Mouse (Mus musculus): ENCODE data around the gene Sult2b1. TPM values are rescaled to one million over a fixed set of nuclear protein-coding genes. Genes with fewer than 3 reads are reported as not detected.

Gene Sult2b1
- polyA plus RNA-seq, 1 experiment from 2014 or later = 9.7 TPM

DNA sequence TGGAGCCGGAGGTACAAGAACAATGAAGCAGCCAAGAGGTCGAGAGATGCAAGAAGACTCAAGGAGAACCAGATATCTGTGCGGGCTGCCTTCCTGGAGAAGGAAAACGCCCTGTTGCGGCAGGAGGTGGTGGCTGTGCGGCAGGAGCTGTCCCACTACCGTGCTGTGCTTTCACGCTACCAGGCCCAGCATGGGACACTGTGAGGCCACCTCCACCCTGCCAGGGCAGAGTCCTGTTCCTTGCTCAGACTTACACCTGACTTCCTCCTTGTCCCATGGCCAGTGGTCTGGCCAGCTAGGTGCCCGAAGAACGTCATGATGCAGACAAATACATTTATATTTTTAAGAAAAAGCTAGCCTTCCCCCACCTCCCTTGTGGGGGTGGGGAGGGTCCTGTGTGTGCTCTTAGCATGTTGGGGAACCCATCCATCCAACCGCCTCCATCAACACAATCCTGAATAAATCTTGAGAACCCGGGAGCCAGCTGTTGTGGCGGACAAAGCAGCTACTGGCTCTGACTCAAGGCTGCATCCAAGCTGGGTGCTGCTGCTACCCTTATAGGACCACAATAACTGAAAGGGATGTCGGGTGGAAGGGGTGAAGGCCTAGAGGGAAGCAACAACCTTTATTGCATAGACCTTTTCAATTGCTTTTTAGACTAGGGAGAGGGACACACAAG lies 74.7 kb downstream of the Sult2b1 start:
- Histone ChIP-seq H3K27me3 (ENCODE audit: control insufficient read depth, insufficient read depth, low read length) (no peaks in the 10 kb centered on the region; the same call in 1 of the 2 replicates), H3K4me3 (ENCODE audit: low read depth, low read length) (no peak overlapping the region), H3K4me1 (ENCODE audit: control insufficient read depth, insufficient read depth, low read length) (peaks cover 40% of the 10 kb centered on the region), H3K9me3 (ENCODE audit: control insufficient read depth, low read length) (no peaks in the 10 kb centered on the region), H3K36me3 (ENCODE audit: control insufficient read depth, insufficient read depth, low read length) (peaks cover 31% of the 10 kb centered on the region), H3K4me2 (ENCODE audit: low read depth, low read length) (no peak overlapping the region), H3K9ac (replicated peaks; ENCODE audit: low read depth, low read length) (no peak overlapping the region), H3K27ac (ENCODE audit: low read depth, low read length) (no peak overlapping the region)
- ATAC-seq (ENCODE audit: low read depth) = no peak
- WGBS = 70% methylated on average over 14 of the region's 14 CpGs

GRCm38 (mm10) chr7:45709036-45709435 lies 75.4 kb downstream of the Sult2b1 start:
- peaks cover 34% of the 10 kb centered on the region for H3K4me1 ChIP-seq (ENCODE audit: control insufficient read depth, insufficient read depth, low read length)
- H3K9me3 ChIP-seq (ENCODE audit: control insufficient read depth, low read length) = no peaks in the 10 kb centered on the region
- no peak overlapping the region for H3K4me3 ChIP-seq (ENCODE audit: low read depth, low read length)
- peaks cover 31% of the 10 kb centered on the region for H3K36me3 ChIP-seq (ENCODE audit: control insufficient read depth, insufficient read depth, low read length)
- H3K9ac ChIP-seq (replicated peaks; ENCODE audit: low read depth, low read length) = no peak overlapping the region
- no peak for ATAC-seq (ENCODE audit: low read depth)
- WGBS = 35% methylated on average over 6 of the region's 6 CpGs
- H3K27me3 ChIP-seq (ENCODE audit: control insufficient read depth, insufficient read depth, low read length) = no peaks in the 10 kb centered on the region
- H3K4me2 ChIP-seq (ENCODE audit: low read depth, low read length) = peak overlapping the region; percentile 14; the same call in 1 of the 2 replicates
- H3K27ac ChIP-seq (ENCODE audit: low read depth, low read length) = no peak overlapping the region

GRCm38 (mm10) chr7:45708221-45708761 lies 76.2 kb downstream of the Sult2b1 start:
- Histone ChIP-seq H3K4me3 (ENCODE audit: low read depth, low read length) (no peak overlapping the region), H3K9ac (replicated peaks; ENCODE audit: low read depth, low read length) (no peak overlapping the region), H3K36me3 (ENCODE audit: control insufficient read depth, insufficient read depth, low read length) (peaks cover 31% of the 10 kb centered on the region), H3K27me3 (ENCODE audit: control insufficient read depth, insufficient read depth, low read length) (no peaks in the 10 kb centered on the region), H3K4me2 (ENCODE audit: low read depth, low read length) (peak overlapping the region; percentile 93), H3K9me3 (ENCODE audit: control insufficient read depth, low read length) (no peaks in the 10 kb centered on the region), H3K4me1 (ENCODE audit: control insufficient read depth, insufficient read depth, low read length) (peaks cover 40% of the 10 kb centered on the region), H3K27ac (ENCODE audit: low read depth, low read length) (no peak overlapping the region)
- ATAC-seq (ENCODE audit: low read depth) = no peak
- WGBS = 54% methylated on average over 13 of the region's 13 CpGs

GRCm38 (mm10) chr7:45707375-45707967 lies 77.0 kb downstream of the Sult2b1 start:
- under 1% methylated on average over 27 of the region's 27 CpGs for WGBS
- H3K4me1 ChIP-seq (ENCODE audit: control insufficient read depth, insufficient read depth, low read length) = peaks cover 40% of the 10 kb centered on the region
- no peak for ATAC-seq (ENCODE audit: low read depth)

DNA sequence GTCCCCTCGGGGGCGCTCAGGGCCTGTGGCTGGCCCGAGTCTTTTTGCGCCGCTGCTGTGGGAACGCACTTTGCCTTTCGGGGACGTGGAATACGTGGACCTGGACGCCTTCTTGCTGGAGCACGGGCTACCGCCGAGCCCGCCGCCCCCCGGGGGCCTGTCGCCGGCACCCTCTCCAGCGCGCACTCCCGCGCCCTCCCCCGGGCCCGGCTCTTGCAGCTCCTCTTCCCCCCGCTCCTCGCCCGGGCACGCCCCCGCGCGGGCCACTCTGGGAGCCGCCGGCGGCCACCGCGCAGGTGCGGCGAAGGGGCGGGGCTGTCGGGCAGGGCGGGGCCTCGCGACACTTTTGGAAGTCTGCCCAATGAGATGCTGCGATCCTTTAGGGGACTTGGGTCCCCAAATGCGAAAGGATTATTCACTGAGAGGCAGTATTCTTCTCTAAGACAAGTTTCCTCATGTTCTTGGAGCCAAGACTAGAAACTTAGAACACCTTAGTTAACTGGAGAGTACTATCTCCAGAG lies 77.7 kb downstream of the Sult2b1 start:
- ATAC-seq (ENCODE audit: low read depth) = no peak
- Histone ChIP-seq H3K4me3 (ENCODE audit: low read depth, low read length) (peak overlapping the region; percentile 48), H3K4me1 (ENCODE audit: control insufficient read depth, insufficient read depth, low read length) (peaks cover 40% of the 10 kb centered on the region), H3K9me3 (ENCODE audit: control insufficient read depth, low read length) (no peaks in the 10 kb centered on the region), H3K27me3 (ENCODE audit: control insufficient read depth, insufficient read depth, low read length) (no peaks in the 10 kb centered on the region), H3K27ac (ENCODE audit: low read depth, low read length) (peak overlapping the region; percentile 31; the same call in 1 of the 2 replicates), H3K9ac (replicated peaks; ENCODE audit: low read depth, low read length) (peak overlapping the region; percentile 64), H3K4me2 (ENCODE audit: low read depth, low read length) (peak overlapping the region; percentile 93), H3K36me3 (ENCODE audit: control insufficient read depth, insufficient read depth, low read length) (peaks cover 15% of the 10 kb centered on the region)
- WGBS = 1% methylated on average over 30 of the region's 45 CpGs

More at GRCm38 (mm10) chr7:45707375-45707967, 77.0 kb downstream of the Sult2b1 start:
- Histone ChIP-seq H3K9ac (replicated peaks; ENCODE audit: low read depth, low read length) (no peak overlapping the region), H3K4me3 (ENCODE audit: low read depth, low read length) (peak overlapping the region; percentile 48), H3K36me3 (ENCODE audit: control insufficient read depth, insufficient read depth, low read length) (peaks cover 22% of the 10 kb centered on the region), H3K9me3 (ENCODE audit: control insufficient read depth, low read length) (no peaks in the 10 kb centered on the region), H3K27ac (ENCODE audit: low read depth, low read length) (no peak overlapping the region), H3K27me3 (ENCODE audit: control insufficient read depth, insufficient read depth, low read length) (no peaks in the 10 kb centered on the region), H3K4me2 (ENCODE audit: low read depth, low read length) (peak overlapping the region; percentile 93)

DNA sequence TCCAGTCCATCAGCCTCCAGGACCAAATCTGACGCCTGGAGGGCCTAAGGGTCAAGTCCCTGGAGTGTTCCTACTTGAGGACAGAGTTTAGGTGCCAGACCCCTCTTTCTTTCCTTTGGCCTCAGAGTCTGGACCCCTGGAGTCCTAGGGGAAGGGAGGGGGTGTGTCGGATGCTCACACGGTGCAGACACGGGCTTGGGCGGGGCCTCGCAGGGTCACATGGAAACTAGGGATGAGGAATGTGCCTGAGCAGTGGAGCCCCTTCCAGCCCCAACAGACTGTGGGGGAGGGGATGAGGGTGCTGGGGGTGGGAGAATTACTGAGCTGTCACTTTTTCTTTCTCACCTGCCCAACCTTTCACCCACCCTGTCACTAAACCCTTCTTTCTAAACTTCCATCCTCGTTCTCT lies 78.6 kb downstream of the Sult2b1 start:
- Histone ChIP-seq H3K4me2 (ENCODE audit: low read depth, low read length) (peak overlapping the region; percentile 93), H3K4me3 (ENCODE audit: low read depth, low read length) (peak overlapping the region; percentile 48), H3K27ac (ENCODE audit: low read depth, low read length) (no peak overlapping the region), H3K9ac (replicated peaks; ENCODE audit: low read depth, low read length) (peak overlapping the region; percentile 32; the same call in 1 of the 2 replicates), H3K4me1 (ENCODE audit: control insufficient read depth, insufficient read depth, low read length) (peaks cover 40% of the 10 kb centered on the region), H3K36me3 (ENCODE audit: control insufficient read depth, insufficient read depth, low read length) (peaks cover 7% of the 10 kb centered on the region), H3K9me3 (ENCODE audit: control insufficient read depth, low read length) (no peaks in the 10 kb centered on the region), H3K27me3 (ENCODE audit: control insufficient read depth, insufficient read depth, low read length) (no peaks in the 10 kb centered on the region)
- WGBS = 0% methylated on average over 7 of the region's 7 CpGs
- no peak for ATAC-seq (ENCODE audit: low read depth)

GRCm38 (mm10) chr7:45705443-45705864 lies 79.0 kb downstream of the Sult2b1 start:
- Histone ChIP-seq H3K9me3 (ENCODE audit: control insufficient read depth, low read length) (no peaks in the 10 kb centered on the region), H3K4me1 (ENCODE audit: control insufficient read depth, insufficient read depth, low read length) (peaks cover 40% of the 10 kb centered on the region), H3K4me2 (ENCODE audit: low read depth, low read length) (peak overlapping the region; percentile 93), H3K27me3 (ENCODE audit: control insufficient read depth, insufficient read depth, low read length) (no peaks in the 10 kb centered on the region), H3K36me3 (ENCODE audit: control insufficient read depth, insufficient read depth, low read length) (peaks cover 3% of the 10 kb centered on the region), H3K9ac (replicated peaks; ENCODE audit: low read depth, low read length) (peak overlapping the region; percentile 32; the same call in 1 of the 2 replicates), H3K4me3 (ENCODE audit: low read depth, low read length) (peak overlapping the region; percentile 48), H3K27ac (ENCODE audit: low read depth, low read length) (peak overlapping the region; percentile 41; the same call in 1 of the 2 replicates)
- no peak for ATAC-seq (ENCODE audit: low read depth)
- WGBS = under 1% methylated on average over 21 of the region's 21 CpGs

DNA sequence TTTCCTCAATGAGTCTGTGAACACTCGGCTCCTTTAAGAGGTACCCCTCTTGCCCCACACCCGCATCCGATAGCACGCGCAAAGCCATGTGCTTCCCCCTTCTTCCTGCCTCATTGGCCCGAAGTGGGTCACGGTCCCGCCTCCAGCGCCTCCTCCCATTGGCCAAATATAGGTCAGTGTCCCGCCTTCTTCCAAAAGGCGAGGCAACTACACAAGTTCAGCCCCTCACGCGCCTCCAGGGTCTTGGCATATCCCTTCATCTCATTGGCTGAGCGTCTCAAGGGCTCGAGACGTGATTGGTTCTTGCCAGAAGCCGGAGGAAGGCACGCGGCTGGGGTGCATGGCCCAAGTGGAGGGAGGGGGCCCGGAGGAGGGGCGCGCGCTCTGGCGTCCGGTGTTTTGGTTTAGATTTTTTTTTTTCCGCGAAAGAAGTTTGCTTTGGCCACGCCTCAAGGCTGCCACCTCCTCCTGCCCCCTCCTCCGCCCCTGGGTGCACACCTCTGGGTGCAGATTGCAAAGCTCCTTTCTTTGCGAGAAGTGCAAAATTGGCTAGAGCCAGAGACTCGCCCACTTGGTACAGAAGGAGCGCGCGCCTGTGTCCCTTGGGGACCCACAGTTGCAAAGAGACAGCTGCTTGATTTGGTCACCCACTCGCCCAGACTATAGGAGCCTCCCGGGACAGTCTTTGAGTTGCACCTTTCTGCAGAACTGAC lies 79.6 kb downstream of the Sult2b1 start, which contains the start of gene Dbp:
Gene Dbp, plus strand, starts transcription at position 359 of the 713 bp plus-strand sequence.
- peak within 1 kb of the TSS; percentile 48 for H3K4me3 ChIP-seq (ENCODE audit: low read depth, low read length)

More for the DNA sequence above, 79.6 kb downstream of the Sult2b1 start, which contains the start of gene Dbp:
- WGBS = under 1% methylated on average over 36 of the region's 36 CpGs
- Histone ChIP-seq H3K36me3 (ENCODE audit: control insufficient read depth, insufficient read depth, low read length) (no peaks in the 10 kb centered on the region), H3K4me1 (ENCODE audit: control insufficient read depth, insufficient read depth, low read length) (peaks cover 43% of the 10 kb centered on the region), H3K27ac (ENCODE audit: low read depth, low read length) (peak within 1 kb of the TSS; percentile 73), H3K9me3 (ENCODE audit: control insufficient read depth, low read length) (no peaks in the 10 kb centered on the region), H3K27me3 (ENCODE audit: control insufficient read depth, insufficient read depth, low read length) (no peaks in the 10 kb centered on the region), H3K9ac (replicated peaks; ENCODE audit: low read depth, low read length) (peak within 1 kb of the TSS; percentile 47), H3K4me2 (ENCODE audit: low read depth, low read length) (peak within 1 kb of the TSS; percentile 93)
- ATAC-seq (ENCODE audit: low read depth) = peak; percentile 84
